Mouse (Mus musculus): ENCODE measurements at regions not wholly inside any gene's neighbourhood (a gene's known extent, or its start where the extent isn't known, plus 50 kb on each side); places are given as distances from the start of the nearest gene placed in this dataset.
A peak's percentile ranks its signal among the peaks of the same experiment; 100 is the strongest.

DNA sequence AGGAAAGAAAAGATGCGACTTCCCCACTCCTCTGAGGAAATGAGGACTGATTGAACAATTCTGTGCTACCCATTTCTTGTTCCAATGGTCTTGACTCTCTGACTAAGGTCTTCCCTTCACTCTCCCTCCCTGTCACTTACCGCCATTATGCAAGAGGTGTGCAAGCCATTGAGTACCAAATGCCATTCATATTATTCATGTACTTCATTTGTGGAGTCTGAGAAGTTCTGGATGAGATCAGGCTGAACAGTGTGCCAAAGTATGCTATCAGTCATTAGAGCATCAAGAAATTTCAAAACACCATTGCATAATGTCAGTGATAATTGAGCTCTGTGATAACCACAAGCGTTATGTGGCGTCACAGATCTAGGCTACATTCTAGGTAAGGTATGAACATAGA lies 229.1 kb upstream of the Marcks start:
- no peak for DNase-seq

- no peak for DNase-seq
Observed at GRCm38 (mm10) chr10:37364506-37364905, 225.8 kb upstream of the Marcks start.

DNA sequence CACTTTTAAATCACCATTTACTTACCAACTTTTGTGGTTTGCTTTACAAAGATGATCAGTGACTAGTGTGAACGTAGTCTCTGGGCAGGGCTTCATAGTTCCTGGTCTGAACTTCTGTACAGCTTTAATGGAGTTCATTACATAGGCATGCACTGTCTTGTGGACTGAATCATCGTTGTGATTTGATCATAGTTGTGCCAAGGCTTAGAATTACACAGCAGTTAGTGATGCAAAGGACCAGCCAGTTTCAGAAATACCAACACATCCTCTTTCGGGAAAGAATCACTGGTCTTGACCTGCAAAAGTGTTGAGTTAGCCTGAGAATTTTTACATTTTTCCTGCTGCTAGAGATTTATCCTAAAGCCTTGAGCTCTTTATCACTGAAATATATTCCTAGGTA lies 222.3 kb upstream of the Marcks start:
- no peak for DNase-seq

DNA sequence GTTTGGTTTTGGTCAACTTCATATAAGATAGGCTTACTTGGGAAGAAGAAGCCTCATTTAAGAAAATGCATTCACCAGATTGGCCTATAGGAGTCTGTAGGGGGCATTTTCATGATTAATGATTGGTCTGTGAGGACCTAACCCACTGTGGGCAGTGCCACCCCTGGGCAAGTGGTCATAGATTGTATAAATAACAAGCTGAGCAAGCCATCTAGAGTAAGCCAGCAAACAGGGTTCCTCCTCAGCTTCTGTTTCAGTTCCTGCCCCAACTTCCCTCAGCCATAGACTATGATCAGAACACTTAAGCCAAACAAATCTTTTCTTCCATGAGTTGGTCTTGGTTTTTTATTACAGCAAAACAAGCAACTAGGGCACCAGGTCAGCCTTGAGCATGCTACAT lies 220.2 kb upstream of the Marcks start:
- DNase-seq, result no peak

DNA sequence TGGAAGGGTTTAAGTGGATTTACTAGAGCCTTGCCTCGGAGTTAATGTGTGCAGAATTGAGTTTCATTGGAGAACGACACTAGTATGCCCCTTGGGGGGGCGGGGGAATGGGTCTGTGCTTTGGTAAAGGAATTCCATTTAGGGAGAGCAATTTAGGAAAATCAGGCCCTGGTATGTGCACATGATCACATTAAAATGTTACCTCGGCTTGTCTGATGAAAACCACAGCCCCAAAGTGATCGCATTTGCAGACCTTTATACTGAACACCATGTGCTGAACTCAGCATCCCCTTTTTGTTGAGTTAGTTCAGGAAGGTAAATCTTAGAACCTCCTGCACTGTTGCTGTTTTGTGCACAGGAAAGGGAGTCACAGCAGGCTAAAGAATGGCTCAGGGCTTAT lies 219.6 kb upstream of the Marcks start:
- peak; percentile 20 for DNase-seq

DNA sequence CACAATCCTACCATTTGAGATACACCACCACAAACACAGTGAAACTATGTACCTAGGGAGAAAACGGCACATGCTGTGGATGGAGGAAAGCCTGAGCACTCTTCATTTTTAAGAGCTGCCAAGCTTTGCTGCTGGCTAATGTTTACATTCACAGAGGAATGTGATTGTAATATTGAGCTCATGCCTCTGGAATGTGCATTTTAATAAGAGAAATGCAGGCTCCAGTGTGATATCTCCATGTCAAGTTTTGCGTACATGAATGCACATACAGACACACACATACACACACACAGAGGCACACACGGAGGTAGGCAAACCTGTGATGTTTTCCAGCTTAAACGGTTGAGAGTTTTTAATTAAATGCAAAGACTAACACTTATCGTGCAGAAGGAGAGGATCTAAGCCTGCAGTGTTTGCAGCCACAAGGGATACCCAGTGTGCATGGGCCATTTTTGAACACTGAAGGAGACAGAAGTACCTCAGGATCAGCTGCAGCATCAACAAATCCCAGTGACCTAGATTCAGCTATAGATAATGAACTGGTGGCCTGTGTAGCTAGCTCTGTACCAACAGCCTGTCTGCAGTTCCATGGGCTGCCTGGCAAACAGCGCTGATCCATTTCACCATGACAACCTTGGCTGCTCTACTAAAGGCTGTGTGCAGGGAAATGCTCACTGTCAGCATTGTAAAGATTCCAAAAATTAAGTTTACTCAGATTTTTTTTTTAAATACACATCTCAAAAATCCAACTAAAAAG lies 218.8 kb upstream of the Marcks start:
- peak; percentile 31 for DNase-seq

DNA sequence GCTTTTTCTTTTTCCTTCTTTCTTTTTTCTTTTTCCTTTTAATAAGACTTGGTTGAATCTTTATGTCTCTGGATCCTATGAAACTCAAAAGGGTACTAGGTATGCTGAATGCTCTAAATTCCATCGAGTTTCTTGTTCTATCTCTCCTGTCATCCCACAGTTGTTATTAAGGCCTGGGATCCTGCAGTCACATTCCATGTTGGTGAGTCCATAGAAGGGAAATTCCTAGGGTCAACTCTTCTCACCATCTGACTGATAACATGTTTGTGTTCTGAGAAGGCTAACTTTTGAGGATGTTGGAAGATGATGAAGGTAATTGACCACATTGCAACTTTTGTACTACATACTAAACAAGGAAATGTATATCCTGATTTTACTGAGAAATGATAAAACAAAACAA lies 210.5 kb upstream of the Marcks start:
- no peak for DNase-seq

DNA sequence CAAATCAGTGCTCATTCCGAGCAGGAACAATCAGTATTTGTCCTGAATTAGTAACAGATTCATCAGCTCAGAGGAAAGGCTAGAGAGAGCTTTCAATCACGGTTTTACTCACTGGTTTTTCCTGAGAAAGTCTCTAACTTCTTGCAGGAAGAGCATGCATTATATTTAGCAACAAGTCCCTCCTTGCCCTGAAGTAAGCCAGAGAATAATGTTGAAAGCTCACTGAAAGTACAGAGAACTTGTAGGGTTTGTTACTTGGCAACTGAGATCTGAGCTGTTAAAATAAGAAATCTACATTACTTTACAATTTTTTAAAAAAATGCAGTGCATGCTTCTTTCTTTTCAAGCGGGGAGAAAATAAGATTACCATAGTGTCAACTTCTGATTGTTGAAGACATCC lies 209.7 kb upstream of the Marcks start:
- DNase-seq, result no peak

DNA sequence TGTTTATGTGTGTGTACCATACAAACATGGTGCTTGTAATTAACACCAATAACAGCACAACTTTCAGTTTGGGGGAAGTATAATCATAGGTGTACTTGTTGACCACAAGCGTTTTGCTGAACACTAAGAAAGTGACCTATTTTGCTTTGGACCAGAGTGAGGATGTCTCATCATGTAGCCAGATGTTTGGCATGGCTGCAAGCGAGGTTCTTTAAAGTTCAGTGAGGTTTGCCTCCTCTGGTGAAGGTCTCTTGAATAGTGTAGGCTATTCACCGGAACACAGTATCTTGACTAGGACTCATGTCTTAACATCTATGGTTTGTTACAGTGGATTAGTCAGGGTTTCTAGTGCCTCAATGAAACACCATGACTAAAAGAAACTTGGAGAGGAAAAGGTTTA lies 208.9 kb upstream of the Marcks start:
- no peak for DNase-seq

DNA sequence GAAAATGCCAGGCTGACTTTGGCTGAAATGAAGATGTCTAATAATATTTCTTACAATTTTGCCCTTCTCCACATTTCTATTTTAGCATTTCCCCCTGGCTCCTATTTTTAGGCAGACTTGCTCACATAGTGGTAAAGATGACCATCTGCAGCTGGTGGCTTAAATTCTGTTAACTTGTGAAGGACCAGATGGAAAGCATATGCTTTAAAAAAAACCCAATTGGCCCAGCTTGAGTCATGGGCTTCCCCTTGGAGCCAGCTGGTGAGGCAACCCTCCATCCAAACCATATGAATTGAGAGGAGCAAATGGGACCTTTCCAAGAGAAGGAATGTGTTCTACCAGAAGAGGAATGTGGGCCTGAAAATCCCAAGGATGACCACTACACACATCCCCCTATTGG lies 204.0 kb upstream of the Marcks start:
- DNase-seq, result no peak

GRCm38 (mm10) chr10:37339658-37340057 lies 200.9 kb upstream of the Marcks start:
- DNase-seq, result no peak

DNA sequence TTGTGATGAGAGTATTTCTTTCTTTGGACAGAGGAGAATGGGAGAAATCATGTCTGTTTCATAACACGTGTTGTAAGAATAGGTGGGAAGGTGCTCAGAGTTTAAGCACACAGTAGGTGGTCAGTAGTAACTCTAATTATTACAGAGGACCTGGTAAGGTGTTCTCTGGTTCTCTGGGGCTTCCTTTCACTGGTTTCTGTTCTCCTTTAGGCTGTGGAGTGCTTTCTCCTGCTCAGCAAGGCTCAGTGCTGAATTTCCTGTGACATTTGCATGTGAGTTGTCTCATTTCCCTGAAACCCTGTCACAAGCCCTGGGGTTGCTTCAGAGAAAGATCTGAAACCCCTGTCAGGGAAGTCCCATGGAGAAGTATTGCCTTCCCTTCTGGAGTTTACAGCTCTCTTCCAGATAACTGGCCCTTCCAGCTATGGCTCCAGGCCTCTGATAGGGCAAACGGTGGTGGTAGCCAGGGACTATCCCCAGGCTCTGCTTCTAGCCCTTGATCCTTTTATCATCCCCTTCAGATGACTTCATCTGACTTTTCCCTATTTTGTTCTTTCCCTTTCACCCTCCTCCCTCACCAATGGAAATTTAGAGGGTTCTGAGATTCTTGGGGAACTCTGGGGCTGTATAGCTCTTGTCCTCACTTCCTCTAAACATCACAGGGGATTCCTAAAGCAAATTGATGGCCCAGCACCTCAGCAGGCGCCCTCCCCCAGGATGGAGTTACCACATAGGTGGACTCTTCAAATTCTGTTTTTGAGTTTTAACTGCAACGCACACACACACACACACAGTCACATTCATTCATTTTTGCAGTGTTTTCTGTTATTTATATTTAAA lies 199.6 kb upstream of the Marcks start:
- no peak for DNase-seq

- DNase-seq, result peak; percentile 24
Observed at GRCm38 (mm10) chr10:37337172-37337620, 198.5 kb upstream of the Marcks start.

- no peak for DNase-seq
Observed at GRCm38 (mm10) chr10:37335148-37335547, 196.4 kb upstream of the Marcks start.

- DNase-seq, result no peak
Observed at GRCm38 (mm10) chr10:37326168-37326534, 187.4 kb upstream of the Marcks start.

GRCm38 (mm10) chr10:37325514-37326167 lies 186.9 kb upstream of the Marcks start:
- no peak for DNase-seq

- DNase-seq, result no peak
Observed at GRCm38 (mm10) chr10:37323689-37324088, 185.0 kb upstream of the Marcks start.

GRCm38 (mm10) chr10:37322809-37323208 lies 184.1 kb upstream of the Marcks start:
- no peak for DNase-seq

DNA sequence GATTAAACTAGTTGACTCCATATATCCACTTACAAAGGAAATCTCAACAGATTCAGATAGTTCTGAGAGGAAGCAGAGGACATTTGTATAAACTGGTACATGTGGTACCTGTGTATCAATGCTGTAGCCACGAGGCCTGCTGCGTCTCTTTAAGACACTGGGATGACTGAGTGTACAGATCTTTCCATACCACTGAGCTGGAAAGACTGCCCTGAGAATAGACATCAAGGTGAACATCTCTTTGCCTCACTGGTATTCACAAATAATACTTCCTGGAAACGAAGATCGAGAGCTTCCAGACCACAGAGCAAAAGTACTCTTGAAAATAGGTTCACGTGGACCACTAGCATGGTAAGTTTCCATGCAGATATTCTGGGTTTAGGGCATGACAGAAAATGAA lies 183.6 kb upstream of the Marcks start:
- no peak for DNase-seq

DNA sequence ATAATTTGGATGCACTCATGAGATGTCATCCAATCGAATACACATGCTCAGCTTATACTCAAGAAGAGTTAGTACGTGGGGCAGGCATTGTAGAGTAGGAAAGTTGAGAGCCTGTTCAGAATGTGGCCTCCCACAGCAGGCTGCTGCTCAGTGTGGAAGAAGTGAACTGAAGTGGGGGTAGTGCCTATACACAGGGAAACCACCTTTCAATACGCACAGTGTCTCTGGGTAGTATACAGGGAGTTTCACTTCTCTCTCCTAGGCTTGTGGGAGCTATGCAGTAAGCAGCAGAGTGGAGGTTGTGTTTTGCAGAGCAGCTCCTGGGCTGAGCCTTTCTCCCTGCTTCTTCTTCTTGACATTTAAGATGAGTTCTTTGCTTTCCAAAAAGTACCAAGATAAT lies 182.5 kb upstream of the Marcks start:
- DNase-seq, result no peak

DNA sequence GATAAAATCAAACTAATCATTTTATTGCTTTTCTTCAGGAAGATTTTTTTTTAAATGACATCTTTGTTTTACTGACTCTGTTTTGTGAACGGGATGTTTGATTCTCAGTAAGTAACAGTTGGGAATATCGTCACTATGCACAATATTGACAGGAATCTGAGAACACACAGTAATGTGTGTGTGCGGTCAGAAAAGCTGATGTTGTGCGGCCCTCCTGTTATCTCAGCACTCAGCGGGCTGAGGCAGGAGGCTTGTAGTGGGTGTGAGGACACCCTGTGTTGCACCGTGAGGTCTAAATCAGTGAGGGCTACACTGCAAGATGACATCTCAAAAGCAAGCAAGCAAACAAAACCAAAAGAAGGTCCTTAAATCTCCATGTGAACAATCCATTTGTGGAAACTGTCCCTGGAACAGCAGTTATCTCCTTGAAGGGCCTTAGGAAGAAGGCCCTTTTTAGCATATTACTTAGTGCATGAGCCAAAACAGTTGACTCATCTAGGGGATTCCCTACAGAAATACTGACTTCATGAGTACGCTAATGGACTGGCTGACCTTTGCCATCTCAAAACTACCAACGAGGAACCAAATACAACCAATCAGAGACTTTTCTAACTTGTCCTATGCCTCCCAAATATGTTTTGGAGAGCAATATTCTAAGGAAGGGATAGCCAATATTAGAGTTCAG lies 181.2 kb upstream of the Marcks start:
- DNase-seq, result no peak

GRCm38 (mm10) chr10:37316701-37317100 lies 178.0 kb upstream of the Marcks start:
- no peak for DNase-seq

DNA sequence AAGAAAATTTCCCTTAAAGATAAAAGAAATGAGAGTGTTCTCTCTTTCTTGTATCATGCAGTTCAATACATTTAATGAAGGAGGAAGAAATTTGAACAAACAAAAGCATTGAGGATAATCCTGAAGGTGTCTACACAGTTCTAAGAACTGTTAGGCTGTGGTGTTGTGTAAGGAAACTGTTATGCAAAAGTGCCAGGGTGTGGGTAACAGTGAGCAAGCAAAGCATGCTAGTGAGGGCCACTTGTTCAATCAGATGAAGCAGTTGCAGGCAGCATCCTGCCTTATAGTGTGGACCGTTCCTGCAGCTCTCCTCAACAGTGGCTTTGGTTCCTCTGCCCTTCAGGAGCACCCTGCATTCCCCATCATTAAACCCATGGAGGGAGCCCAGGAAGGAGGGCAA lies 177.1 kb upstream of the Marcks start:
- DNase-seq, result no peak
